Mouse (Mus musculus) liver, adult 2 months (tissue): ENCODE data around the gene Fbxw2.

Source experiments
- CTCF ChIP-seq: fragments of 200-500 bp; IDR thresholded peaks from 2 replicates; pipeline ENCODE4 v1.5.1; 2011; ENCODE audit warnings: low read depth, low read length, control low read depth
- POLR2A ChIP-seq: fragments of 200-500 bp; IDR thresholded peaks from 2 replicates; pipeline ENCODE4 v1.6.1; 2011; ENCODE audit warnings: low read length, control low read depth; ENCODE audit not compliant: insufficient read depth; ENCODE audit errors: extremely low read depth

DNA sequence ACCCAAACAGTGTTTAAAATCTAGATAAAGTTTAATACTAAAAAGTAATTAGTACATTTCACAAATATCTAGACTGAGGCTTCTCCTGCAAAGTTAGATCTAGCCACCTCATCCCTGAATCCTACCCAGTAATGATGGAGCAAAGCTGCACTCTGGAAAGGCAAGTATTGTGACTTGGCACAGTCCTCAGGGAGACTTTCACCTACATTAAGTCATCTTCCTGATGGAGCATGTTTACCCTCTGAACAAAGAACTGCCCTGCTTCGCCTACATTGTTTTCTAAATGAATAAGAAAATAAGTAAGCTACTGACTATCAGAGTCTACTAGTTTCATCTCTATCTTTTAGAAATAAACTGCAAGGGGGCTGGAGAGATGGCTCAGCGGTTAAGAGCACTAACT is 7.6 kb downstream of the Fbxw2 start:
- TF ChIP-seq POLR2A (no peak), CTCF (no peak)
